Mouse (Mus musculus) bone marrow macrophage, adult 2 months (primary cell): ENCODE results near the gene Agxt2.

Experiments
- CTCF ChIP-seq: IDR thresholded peaks from 2 replicates; pipeline ENCODE4 v1.5.1; 2012; ENCODE audit warnings: low read depth, mild to moderate bottlenecking, low read length, moderate library complexity
- POLR2A ChIP-seq: IDR thresholded peaks from 2 replicates; pipeline ENCODE4 v1.6.1; 2012; ENCODE audit warnings: mild to moderate bottlenecking, low read depth, low read length, borderline replicate concordance

DNA sequence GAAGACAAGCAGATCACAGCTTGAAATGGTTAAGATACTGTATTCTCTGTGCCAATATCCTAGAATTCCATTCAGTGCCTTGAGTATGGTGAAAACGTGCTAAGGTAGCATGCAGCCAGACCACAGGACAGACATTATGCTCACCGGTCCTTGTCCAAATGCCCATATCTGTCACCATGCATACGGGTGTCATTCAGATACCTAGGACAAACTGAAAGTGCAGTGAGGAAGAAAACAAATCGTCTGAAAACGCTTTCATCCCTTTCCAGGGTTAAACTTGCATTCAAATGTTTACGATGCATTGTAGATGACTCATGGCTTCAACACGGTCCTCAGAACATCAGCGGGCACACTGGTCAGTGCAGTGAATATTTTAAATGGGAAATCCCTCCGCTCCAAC is 83.2 kb downstream of the Agxt2 start:
- TF ChIP-seq CTCF (no peak), POLR2A (no peak)
